Mouse (Mus musculus) common myeloid progenitor, adult 5-6 weeks (primary cell): ENCODE data around the gene Slc22a26. TPM values are rescaled to one million over a fixed set of nuclear protein-coding genes. Genes with fewer than 3 reads are reported as not detected.
"Not testable (repeated sequence)": the region's sequence is repeated elsewhere in the genome, so short reads cannot be mapped to it uniquely, and the experiment has no call there.

Experiments
- ATAC-seq: replicated peaks from 2 replicates; pipeline ENCODE4 v1.8.0; 2016; ENCODE audit warnings: low read depth, mild to moderate bottlenecking, moderate TSS enrichment, inconsistent platforms; ENCODE audit not compliant: poor library complexity, severe bottlenecking
- total RNA-seq: library from RNA; stranded (forward); fragments of 200-1000, 187-1606 nt; gene quantifications from 2 replicates; pipeline ENCODE4 v1.2.3, GENCODE M21; 2017

The Slc22a26 gene
- total RNA-seq, result not detected in 2 replicates

GRCm38 (mm10) chr19:7802571-7802970 lies at the start of gene Slc22a26:
TSS of gene Slc22a26 (minus strand) at chr19:7802667.
- ATAC-seq, result no peak

- ATAC-seq, result no peak
Measured at GRCm38 (mm10) chr19:7829851-7830250, 27.4 kb upstream of the Slc22a26 start.

GRCm38 (mm10) chr19:7790571-7790970 lies 11.9 kb downstream of the Slc22a26 start:
- no peak for ATAC-seq

- ATAC-seq, result no peak
Measured at GRCm38 (mm10) chr19:7775306-7775705, 27.2 kb downstream of the Slc22a26 start.

- ATAC-seq, result no peak
Measured at GRCm38 (mm10) chr19:7766124-7766523, 36.3 kb downstream of the Slc22a26 start.

- ATAC-seq, result no peak
Measured at GRCm38 (mm10) chr19:7765599-7765998, 36.9 kb downstream of the Slc22a26 start.

GRCm38 (mm10) chr19:7753371-7753770 lies 49.1 kb downstream of the Slc22a26 start:
- not testable (repeated sequence) for ATAC-seq

Other genes with a start within 250 kb of the Slc22a26 start
- 19.6 and 28.0 TPM in 2 replicates for gene Pla2g16, start 245.2 kb downstream of the Slc22a26 start, total RNA-seq
- gene Lgals12, start 195.5 kb downstream of the Slc22a26 start, total RNA-seq, result not detected in 2 replicates
- not detected in 2 replicates for gene Hrasls5, start 190.1 kb downstream of the Slc22a26 start, total RNA-seq
- not detected in 2 replicates for gene Slc22a19, start 91.4 kb downstream of the Slc22a26 start, total RNA-seq
- gene Slc22a27, start 163.4 kb upstream of the Slc22a26 start, total RNA-seq, result not detected in 2 replicates